Mouse (Mus musculus) neural tube, embryonic 12.5 days (tissue): Measurements from ENCODE around the gene Prpf40b. TPM values are rescaled to one million over a fixed set of nuclear protein-coding genes. Genes with fewer than 3 reads are reported as not detected.
"Not testable (repeated sequence)": the region's sequence is repeated elsewhere in the genome, so short reads cannot be mapped to it uniquely, and the experiment has no call there.

Source experiments
- ATAC-seq: fragments of 200-750 bp; cut with Nextera tagmentation; 2 replicates; pipeline ENCODE4 v1.8.0; 2017; ENCODE audit warnings: low read depth, mild to moderate bottlenecking, moderate TSS enrichment, moderate library complexity; ENCODE audit not compliant: low FRiP score
- H3K27ac ChIP-seq: fragments of 300-500 bp; sonication (generic); 2 replicates; pipeline ENCODE4 v1.5.1; 2016
- H3K27me3 ChIP-seq: fragments of 300-500 bp; sonication (generic); replicated peaks from 2 replicates; pipeline ENCODE4 v1.6.1; 2016; ENCODE audit warnings: mild to moderate bottlenecking
- H3K36me3 ChIP-seq: fragments of 300-500 bp; sonication (generic); 2 replicates; pipeline ENCODE4 v1.6.1; 2016; ENCODE audit warnings: mild to moderate bottlenecking
- H3K4me1 ChIP-seq: fragments of 300-500 bp; sonication (generic); 2 replicates; pipeline ENCODE4 v1.6.1; 2016
- H3K4me2 ChIP-seq: fragments of 300-500 bp; sonication (generic); replicated peaks from 2 replicates; pipeline ENCODE4 v1.6.1; 2016; ENCODE audit warnings: mild to moderate bottlenecking
- H3K4me3 ChIP-seq: fragments of 300-500 bp; sonication (generic); 2 replicates; pipeline ENCODE4 v1.5.1; 2016
- H3K9ac ChIP-seq: fragments of 300-500 bp; sonication (generic); 2 replicates; pipeline ENCODE4 v1.6.1; 2016; ENCODE audit warnings: mild to moderate bottlenecking
- H3K9me3 ChIP-seq: fragments of 300-500 bp; sonication (generic); 2 replicates; pipeline ENCODE4 v1.6.1; 2016; ENCODE audit warnings: mild to moderate bottlenecking
- WGBS: fragments of 180-500 bp; shearing (Covaris S2); methylation state at CpG from one replicate; pipeline ENCODE4 v1.1.7; 2016; 5-methylcytosine and 5-hydroxymethylcytosine counted together
- polyA plus RNA-seq: library from polyadenylated mRNA; unstranded; fragments of >200 nt; fragmentation: Nextera tagmentation; extraction: Ambion mirVana; gene quantifications from 2 replicates; pipeline ENCODE4 v1.2.1, GENCODE M21; 2016

The Prpf40b gene
- 77.0 and 80.6 TPM in 2 replicates for polyA plus RNA-seq

DNA sequence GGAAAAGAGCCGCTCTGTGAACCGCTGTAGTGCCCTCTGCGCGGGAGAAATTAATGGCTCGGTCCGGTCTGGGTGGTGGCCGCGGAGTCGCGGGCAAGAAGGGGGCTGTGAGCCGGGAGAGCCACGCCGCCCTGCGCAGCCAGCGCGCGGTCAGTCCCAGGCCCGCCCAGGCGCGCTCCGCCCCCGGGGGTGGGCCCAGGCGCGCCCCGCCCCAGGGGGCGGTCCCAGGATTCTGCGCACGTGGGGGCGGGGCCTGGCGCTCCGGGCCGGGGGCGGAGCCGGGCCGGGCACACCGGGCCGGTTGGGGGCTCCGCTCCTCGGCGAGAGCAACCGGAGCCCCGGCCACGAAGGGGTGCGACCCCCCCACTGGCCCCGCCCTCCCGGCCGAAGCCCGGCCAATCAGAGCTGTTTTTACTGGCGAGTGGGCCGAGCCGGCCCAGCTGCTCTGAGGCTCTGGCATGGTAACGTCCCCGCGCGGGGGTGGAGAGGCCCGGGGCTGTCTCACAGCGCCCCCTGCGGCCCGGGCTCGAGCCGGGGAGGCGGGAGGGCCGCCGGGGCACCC, at the start of gene Prpf40b:
Gene Prpf40b, plus strand, starts transcription at position 275 of the 562 bp plus-strand sequence.
- peak within 1 kb of the TSS; percentile 69 for H3K4me2 ChIP-seq
- H3K9ac ChIP-seq, result peak within 1 kb of the TSS; percentile 76
- peak; percentile 96 for ATAC-seq
- H3K27ac ChIP-seq, result peak within 1 kb of the TSS; percentile 77
- peak within 1 kb of the TSS; percentile 73 for H3K4me3 ChIP-seq
- no peaks in the 10 kb centered on the region for H3K9me3 ChIP-seq
- no peaks in the 10 kb centered on the region for H3K36me3 ChIP-seq
- no peaks in the 10 kb centered on the region for H3K27me3 ChIP-seq
- H3K4me1 ChIP-seq, result peaks cover 13% of the 10 kb centered on the region
- under 1% methylated on average over 56 of the region's 64 CpGs for WGBS

DNA sequence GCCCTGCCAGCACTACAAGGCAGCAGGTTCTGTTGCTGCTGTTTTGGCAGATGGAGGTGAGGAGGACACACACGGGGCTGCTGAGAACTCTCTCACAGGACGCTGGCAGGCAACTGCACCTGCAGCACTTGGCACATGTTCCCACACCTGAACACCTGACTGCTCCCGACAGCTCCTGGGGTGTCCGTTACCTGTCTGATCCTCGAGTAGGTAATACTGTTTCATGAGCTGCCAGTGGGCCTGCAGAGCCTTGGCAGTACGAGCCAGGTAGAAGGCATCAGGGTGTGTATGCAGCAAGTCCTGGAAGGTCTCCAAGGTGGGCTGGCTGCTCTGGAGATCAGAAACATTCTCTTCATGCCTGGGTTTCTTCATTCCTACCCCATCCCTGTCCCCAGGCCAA, 48.2 kb upstream of the Prpf40b start:
- not testable (repeated sequence) for H3K4me1 ChIP-seq, H3K9ac ChIP-seq, H3K27ac ChIP-seq, H3K4me3 ChIP-seq, H3K9me3 ChIP-seq, H3K27me3 ChIP-seq, H3K4me2 ChIP-seq, ATAC-seq
- H3K36me3 ChIP-seq, result peaks cover 81% of the 10 kb centered on the region
- 94% methylated on average over 6 of the region's 6 CpGs for WGBS

DNA sequence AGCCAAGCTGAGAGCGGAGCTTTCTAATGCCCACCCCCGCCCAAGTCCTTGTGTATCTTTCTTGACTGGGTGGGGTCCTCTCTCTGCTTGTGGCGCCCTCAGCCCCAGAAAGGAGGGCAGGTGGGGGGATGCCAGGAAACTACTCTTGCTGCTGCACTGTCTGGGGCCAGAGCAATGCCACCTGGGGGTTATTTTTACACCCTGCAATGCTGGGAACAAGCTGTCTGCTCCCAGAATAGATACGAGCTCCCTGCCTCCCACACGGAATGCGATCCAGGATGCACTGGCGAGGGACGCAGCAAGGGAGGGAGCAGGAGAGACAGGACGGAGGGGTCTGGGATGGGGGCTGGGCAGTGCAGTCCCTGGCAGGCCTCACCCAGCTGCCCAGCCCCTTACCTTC, 45.9 kb upstream of the Prpf40b start:
- Histone ChIP-seq H3K36me3 (peaks cover 61% of the 10 kb centered on the region), H3K4me3 (no peak overlapping the region), H3K4me2 (no peak overlapping the region), H3K4me1 (peaks cover 3% of the 10 kb centered on the region; the same call in 1 of the 2 replicates), H3K27me3 (no peaks in the 10 kb centered on the region), H3K9ac (no peak overlapping the region), H3K9me3 (no peaks in the 10 kb centered on the region), H3K27ac (no peak overlapping the region)
- ATAC-seq, result no peak
- WGBS, result 87% methylated on average over 9 of the region's 9 CpGs

DNA sequence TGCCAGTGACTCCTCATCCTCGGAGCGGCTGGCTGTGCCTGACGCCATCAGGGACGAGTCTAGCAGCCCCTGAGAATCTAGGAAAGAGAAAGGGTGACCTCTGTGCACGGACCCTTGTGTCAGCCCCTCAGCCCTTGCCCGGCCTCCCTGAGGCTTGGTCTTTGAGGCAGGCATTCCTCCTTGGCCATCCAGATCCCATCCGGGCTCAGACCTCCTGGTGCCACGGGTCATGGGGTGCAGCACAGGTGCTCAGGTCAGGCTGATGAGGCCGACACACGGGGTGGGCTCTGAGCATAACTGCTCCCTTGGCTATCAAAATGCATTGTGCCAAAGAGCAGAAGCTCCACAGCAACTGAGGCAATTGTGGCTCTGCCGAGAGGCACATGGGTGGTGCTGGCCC, 44.9 kb upstream of the Prpf40b start:
- no peak overlapping the region for H3K9ac ChIP-seq
- peaks cover 3% of the 10 kb centered on the region; the same call in 1 of the 2 replicates for H3K4me1 ChIP-seq
- WGBS, result 89% methylated on average over 11 of the region's 11 CpGs
- no peak overlapping the region; the same call in 1 of the 2 replicates for H3K4me3 ChIP-seq
- H3K27me3 ChIP-seq, result no peaks in the 10 kb centered on the region
- H3K4me2 ChIP-seq, result no peak overlapping the region
- no peaks in the 10 kb centered on the region for H3K9me3 ChIP-seq
- peaks cover 52% of the 10 kb centered on the region for H3K36me3 ChIP-seq
- no peak overlapping the region for H3K27ac ChIP-seq
- ATAC-seq, result no peak

DNA sequence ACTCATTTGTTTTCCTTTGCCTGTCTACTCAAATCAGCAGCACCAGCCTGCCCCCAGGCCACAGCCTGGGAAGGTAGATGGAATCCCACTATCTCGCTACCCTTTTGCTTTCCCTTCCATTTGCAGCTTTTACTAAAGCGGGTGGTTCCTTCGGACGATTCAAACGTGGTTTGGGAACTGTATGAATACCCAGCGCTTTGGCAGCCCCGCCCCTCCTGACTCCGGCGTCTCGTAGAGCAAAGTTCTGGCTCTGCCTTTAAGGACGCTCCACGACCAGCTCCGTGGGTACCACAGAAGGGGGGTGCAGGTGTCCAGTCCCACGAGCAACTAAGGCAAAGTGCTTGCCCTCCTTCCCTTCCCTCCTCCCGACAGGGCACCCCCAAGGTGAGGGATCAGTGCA, 43.8 kb upstream of the Prpf40b start:
- not testable (repeated sequence) for H3K27ac ChIP-seq, H3K4me1 ChIP-seq, H3K9me3 ChIP-seq, ATAC-seq, H3K27me3 ChIP-seq
- H3K36me3 ChIP-seq, result peaks cover 41% of the 10 kb centered on the region
- WGBS, result under 1% methylated on average over 14 of the region's 15 CpGs
- H3K4me3 ChIP-seq, result peak overlapping the region; percentile 57
- H3K9ac ChIP-seq, result peak overlapping the region; percentile 55
- H3K4me2 ChIP-seq, result peak overlapping the region; percentile 85

DNA sequence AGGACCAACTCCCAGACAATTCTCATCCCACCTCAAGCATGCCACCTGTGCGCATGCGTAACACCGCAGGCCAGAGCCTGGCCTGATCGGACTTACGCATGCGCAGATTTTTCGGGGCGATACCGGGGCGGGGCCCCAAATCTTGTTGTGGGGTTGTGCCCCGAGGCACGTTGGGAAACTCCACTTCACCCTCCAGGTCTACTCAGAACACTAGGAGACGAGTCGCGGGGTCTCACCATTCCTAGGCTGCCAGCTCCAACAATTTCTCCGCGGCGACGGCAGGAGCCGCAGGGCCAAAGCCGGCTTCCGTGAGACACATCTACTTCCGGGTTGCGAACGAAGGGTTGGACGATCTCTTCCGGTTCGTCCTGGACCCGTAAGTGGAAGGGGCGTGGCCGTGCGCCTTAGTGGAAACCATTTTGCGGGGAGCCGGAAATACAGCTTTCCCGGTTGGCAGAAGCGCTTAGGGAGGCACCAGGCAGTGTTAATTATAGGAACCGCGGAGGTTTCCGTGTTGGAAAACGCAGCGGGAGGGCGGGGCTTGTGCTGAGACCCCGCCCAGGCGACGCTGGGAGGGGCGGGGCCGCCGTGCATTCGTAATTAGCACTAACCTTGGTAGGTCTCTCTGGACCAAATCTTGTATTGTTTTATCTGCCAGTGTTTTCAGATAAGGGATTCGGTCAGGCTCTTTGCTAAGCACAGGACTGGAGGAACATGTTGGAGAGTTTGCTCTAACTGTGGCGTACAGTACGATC, 43.1 kb upstream of the Prpf40b start, which contains the start of gene Mcrs1:
Gene Mcrs1, minus strand, starts transcription at position 336 of the 755 bp plus-strand sequence.
- Histone ChIP-seq H3K36me3 (peaks cover 34% of the 10 kb centered on the region), H3K4me1 (peaks cover 3% of the 10 kb centered on the region; the same call in 1 of the 2 replicates), H3K4me3 (peak within 1 kb of the TSS; percentile 57), H3K9me3 (no peaks in the 10 kb centered on the region), H3K4me2 (peak within 1 kb of the TSS; percentile 85), H3K27ac (peak within 1 kb of the TSS; percentile 87), H3K27me3 (no peaks in the 10 kb centered on the region), H3K9ac (peak within 1 kb of the TSS; percentile 64)
- WGBS, result under 1% methylated on average over 52 of the region's 52 CpGs
- ATAC-seq, result peak; percentile 96

DNA sequence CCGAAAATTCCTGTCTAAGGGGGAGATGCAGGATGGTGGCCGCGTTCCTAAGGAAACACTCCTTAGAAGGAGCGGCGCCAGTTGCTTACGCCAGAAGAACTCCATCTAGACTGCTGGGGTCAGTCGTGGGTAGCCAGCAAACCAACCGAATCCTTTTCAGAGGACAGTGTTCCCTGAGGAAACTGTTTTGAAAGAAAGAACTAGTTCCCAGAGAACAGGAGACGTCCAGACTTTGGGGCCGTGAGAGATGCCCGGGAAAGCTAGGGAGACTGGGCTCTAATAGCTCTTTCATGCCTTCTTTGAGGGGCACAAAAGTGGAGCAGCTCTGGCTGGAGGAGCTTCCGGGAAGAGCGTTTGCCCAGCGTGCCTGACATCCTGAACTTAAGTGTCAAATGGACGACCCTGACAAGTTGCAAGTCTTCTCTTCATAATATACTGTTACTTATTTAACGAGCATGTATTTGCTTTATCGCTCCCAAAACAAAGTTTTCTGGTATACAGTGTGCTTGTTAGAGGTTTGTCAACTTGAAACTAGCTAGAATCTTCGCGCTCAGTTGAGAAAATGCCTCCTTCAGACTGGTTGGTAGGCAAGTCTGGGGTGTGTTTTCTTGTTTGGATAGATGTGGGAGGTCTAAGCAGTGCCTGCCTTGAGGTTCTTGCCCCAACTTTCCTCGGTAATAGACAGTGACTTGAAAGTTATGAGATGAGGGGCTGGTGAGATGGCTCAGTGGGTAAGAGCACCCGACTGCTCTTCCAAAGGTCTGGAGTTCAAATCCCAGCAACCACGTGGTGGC, 42.3 kb upstream of the Prpf40b start:
- Histone ChIP-seq H3K9ac (peak overlapping the region; percentile 64), H3K4me3 (peak overlapping the region; percentile 57), H3K27me3 (no peaks in the 10 kb centered on the region), H3K36me3 (peaks cover 26% of the 10 kb centered on the region), H3K9me3 (no peaks in the 10 kb centered on the region), H3K4me1 (peaks cover 3% of the 10 kb centered on the region; the same call in 1 of the 2 replicates), H3K27ac (peak overlapping the region; percentile 87), H3K4me2 (peak overlapping the region; percentile 85)
- 5% methylated on average over 22 of the region's 22 CpGs for WGBS
- peak; percentile 54 for ATAC-seq

DNA sequence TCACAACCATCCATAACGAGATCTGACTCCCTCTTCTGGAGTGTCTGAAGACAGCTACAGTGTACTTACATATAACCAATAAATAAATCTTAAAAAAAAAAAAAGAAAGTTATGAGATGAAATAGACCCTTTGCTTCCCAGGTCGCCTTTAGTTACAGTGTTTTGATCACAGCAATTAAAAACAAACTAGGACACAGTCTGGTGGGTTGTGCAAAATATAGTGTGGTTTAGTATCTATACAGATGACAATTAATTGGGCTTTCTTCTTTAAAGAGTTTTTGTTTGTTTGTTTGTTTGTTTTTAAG, 41.8 kb upstream of the Prpf40b start:
- not testable (repeated sequence) for H3K4me3 ChIP-seq, H3K9ac ChIP-seq, H3K27me3 ChIP-seq, H3K27ac ChIP-seq, H3K4me1 ChIP-seq, ATAC-seq, H3K9me3 ChIP-seq
- H3K4me2 ChIP-seq, result peak overlapping the region; percentile 85; the same call in 1 of the 2 replicates
- WGBS, result 46% methylated on average over 2 of the region's 2 CpGs
- H3K36me3 ChIP-seq, result peaks cover 21% of the 10 kb centered on the region

DNA sequence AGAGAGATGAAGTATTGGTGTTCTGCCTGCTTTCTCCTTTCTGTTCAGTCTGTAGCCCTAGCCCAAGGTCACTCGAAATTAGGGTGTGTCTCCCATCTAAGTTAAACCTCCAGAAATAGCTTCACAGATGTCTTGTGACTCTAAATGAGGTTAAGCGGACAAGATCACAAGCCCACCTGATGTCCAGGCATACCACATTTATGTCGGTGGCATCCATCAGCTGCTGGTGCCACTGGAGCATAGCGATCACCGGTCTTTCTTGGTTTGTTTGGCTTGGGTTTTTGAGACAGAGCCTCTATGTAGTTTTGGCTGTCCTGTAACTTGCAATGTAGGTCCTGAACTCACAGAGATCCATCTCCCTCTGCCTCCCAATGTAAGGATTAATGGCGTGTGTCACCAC, 41.1 kb upstream of the Prpf40b start:
- no peak overlapping the region for H3K4me3 ChIP-seq
- H3K36me3 ChIP-seq, result peaks cover 15% of the 10 kb centered on the region
- peaks cover 3% of the 10 kb centered on the region; the same call in 1 of the 2 replicates for H3K4me1 ChIP-seq
- ATAC-seq, result no peak
- H3K9ac ChIP-seq, result no peak overlapping the region
- WGBS, result 95% methylated on average over 6 of the region's 6 CpGs
- no peaks in the 10 kb centered on the region for H3K9me3 ChIP-seq
- no peak overlapping the region for H3K27ac ChIP-seq
- no peak overlapping the region for H3K4me2 ChIP-seq
- no peaks in the 10 kb centered on the region for H3K27me3 ChIP-seq

DNA sequence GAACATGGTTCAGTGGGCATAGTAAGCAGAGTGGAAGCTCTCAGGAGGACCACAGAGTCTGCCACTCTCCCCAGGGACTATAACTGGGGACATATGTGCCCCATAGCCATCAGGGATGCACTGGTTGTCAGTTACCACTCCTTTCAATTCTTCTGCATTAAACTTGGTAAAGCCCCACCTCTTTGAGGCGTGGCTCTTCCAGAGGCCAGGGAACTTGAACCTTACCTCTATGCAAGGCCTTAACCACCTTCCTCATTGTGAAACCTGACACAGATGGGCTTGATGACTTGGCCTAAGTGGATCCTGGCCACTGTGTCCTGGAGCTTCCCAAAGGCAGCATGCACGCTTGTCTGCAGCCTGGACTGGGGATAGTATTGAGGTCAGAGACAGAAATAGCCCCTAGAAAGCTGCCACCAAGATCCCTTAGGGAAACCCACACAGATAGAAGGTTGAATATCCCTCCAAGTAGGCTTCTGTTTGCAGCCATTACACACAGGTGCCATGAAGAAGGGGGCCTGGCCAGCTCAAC, 40.3 kb upstream of the Prpf40b start:
- peaks cover 7% of the 10 kb centered on the region for H3K36me3 ChIP-seq
- peaks cover 3% of the 10 kb centered on the region; the same call in 1 of the 2 replicates for H3K4me1 ChIP-seq
- no peak for ATAC-seq
- no peak overlapping the region for H3K9ac ChIP-seq
- no peaks in the 10 kb centered on the region for H3K27me3 ChIP-seq
- H3K4me3 ChIP-seq, result no peak overlapping the region
- no peaks in the 10 kb centered on the region for H3K9me3 ChIP-seq
- no peak overlapping the region for H3K27ac ChIP-seq
- 92% methylated on average over 2 of the region's 2 CpGs for WGBS
- H3K4me2 ChIP-seq, result no peak overlapping the region

DNA sequence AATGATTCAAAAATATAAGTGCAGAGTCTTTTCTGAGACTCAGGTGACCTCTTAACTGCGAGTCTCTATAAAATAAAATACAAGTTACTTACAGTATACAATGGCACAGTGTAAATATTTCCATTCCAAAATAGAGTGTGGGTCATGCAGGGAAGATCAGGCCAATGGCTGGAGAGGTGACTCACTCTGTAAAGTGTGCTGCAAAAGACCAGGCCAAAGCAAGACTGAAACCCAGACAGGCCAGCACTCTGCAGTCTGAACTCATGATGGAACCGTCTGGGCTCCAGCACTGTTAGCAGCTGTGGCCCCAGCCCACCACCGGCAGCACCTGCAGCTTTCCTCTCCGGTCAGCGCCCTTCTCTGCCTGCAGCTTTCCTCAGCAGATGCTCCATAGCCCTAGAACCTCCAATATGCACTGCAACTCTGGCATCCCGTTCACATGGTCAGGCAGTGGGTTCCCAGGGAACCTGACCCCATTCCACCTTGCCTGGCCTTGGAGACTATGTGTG, 39.6 kb upstream of the Prpf40b start:
- Histone ChIP-seq H3K4me3 (no peak overlapping the region), H3K4me2 (no peak overlapping the region), H3K9ac (no peak overlapping the region), H3K4me1 (peaks cover 3% of the 10 kb centered on the region; the same call in 1 of the 2 replicates), H3K27ac (no peak overlapping the region), H3K27me3 (no peaks in the 10 kb centered on the region), H3K36me3 (no peaks in the 10 kb centered on the region), H3K9me3 (no peaks in the 10 kb centered on the region)
- ATAC-seq, result no peak
- 86% methylated on average over 6 of the region's 6 CpGs for WGBS
